Mouse (Mus musculus) frontal cortex, adult (tissue): Measurements from ENCODE around the gene 1700029H14Rik.

Experiments
- ATAC-seq: cut with Nextera tagmentation; 2 replicates; pipeline ENCODE4 v1.9.2; 2017; ENCODE audit warnings: mild to moderate bottlenecking, moderate library complexity, mixed read lengths; ENCODE audit not compliant: low TSS enrichment

1700029H14Rik gene

DNA sequence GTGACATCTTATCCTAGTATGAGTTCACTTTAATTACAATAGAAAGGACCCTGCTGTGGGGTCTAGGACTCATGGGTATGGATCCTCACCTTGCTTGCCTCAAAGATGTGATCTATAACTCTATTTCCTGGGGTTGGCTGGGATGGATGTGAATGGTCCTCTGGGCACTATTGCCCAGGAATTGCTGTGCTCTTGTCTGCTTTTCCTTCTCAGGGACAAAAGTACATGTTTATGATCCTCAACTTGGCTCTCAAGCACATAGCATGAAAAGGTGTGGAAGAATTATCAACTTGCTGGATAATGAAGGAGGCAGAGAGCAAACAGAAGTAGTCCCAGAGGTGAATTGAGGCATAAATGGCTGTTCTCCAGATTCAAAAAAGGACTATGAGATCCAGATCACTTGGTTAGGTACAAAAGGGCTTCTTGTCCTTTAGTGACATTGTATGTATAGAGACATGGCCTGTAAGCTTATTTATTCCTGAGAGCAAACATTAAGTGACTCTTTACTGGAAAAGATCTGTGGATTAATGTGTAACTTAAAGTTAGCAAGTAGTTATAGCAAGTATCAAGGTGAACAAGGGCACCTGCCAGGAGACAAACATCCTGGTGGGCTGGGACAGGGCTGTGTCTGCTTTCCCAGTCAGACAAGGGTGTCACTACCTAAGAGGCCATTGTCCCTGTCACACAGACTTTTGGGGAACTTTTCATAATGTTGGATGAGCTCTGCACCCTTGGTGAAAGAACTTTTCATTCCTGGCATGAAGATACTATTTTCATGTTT lies 57.2 kb downstream of the 1700029H14Rik start:
- no peak for ATAC-seq

DNA sequence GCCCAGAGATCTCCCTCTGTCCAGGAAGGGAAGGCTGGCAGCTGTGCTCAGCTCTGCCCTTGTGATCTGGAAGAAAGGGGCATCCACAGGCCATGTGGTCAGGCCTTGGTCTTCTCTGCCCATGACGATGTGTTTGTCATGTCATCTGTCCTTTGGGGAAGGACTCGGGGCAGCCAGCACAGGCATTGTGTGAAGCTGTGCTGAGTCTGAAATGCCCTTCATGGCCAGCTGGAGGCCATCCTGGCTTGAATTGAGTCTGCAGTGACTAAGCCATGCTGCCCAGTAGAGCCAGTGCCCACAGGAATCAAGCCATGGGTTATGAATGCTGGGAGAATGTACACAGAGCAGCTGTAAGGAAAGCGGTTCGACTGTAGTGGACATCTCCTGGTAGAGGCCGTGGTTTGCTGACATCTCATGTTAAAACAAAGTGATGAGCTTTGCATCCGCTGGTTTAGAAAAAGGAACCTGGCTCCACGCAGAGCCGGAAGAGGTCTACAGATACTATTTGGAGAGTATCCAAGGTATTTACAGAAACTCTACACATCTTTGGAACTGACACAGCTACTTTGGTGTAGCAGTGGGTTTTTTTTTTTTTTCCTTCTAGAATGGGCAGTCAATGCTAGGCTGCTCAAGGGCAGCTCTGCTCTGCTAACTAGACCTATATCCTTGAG lies 58.2 kb downstream of the 1700029H14Rik start:
- ATAC-seq, result peak; percentile 47; the same call in 1 of the 2 replicates

DNA sequence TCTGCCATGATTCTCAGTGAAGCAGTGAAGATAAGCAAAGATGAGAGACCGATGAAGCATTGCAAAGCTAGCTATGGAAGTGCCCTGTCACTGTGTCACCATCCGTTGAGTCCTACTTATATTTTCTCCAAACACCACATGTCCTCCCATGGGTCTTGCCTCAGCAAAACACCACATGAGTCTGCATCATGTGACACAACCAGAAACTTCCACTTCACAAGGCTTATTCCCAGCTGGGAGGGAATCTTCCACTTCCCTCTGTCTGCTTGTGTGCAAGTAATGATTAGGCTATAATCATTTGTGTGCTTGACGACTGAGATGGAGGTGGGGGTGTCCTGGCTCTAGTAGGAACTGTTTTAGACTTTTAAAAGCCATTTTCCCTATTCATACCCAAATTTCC lies 61.0 kb downstream of the 1700029H14Rik start:
- no peak for ATAC-seq
